Mouse (Mus musculus) thymus, adult 2 months (tissue): ENCODE results near the gene Gm20388.

Source experiments
- CTCF ChIP-seq: fragments of 200-500 bp; IDR thresholded peaks from 2 replicates; pipeline ENCODE4 v1.5.1; 2012; ENCODE audit warnings: mild to moderate bottlenecking, control low read depth, low read length, moderate library complexity, borderline replicate concordance; ENCODE audit not compliant: control insufficient read depth, poor library complexity, insufficient read depth; ENCODE audit errors: extremely low read depth
- POLR2A ChIP-seq: fragments of 200-500 bp; IDR thresholded peaks from 2 replicates; pipeline ENCODE4 v1.6.1; 2012; ENCODE audit warnings: mild to moderate bottlenecking, low read length, control low read depth, moderate library complexity; ENCODE audit not compliant: control insufficient read depth, poor library complexity, insufficient read depth; ENCODE audit errors: extremely low read depth

DNA sequence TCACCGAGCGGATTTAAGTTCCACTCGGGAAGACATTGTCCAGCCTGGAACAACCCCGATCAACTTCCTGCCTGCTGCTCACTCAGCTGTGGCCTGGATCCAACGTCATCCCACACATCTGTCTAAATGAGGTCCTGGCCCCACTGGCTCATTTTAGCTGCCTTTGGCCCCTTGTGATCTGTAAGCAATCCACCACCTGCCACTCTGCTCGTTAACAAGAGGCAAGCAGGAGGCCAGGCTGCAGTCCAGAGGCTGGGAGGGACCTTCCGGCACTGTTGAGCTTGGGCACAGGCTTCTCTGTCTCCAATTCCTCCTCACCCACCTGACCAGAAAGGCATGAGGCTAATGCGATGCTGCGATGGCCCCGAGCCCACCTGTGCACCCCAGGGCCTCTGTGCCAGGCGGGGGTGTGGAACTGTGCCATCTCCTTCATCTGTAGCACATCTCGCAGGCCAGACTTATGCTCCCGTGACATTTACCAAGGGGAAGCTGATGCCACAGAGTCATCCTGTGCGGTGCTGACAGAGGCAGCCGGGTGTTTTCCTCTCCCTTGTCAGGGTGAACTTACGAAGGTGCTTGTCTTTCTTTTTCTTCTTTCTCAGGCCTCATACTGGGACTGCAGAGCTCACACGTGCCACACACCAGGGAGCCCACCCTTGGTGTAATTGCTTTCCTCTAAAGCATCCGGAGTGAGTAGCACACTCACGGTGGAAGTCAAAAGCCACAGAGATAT is 157.5 kb downstream of the Gm20388 start:
- TF ChIP-seq CTCF (no peak), POLR2A (0 out of 2 replicates have a peak, but pooled peaks have one; percentile 11)
